Mouse (Mus musculus): ENCODE data around the gene Xkr7. TPM values are rescaled to one million over a fixed set of nuclear protein-coding genes. Genes with fewer than 3 reads are reported as not detected.

The Xkr7 gene
- polyA plus RNA-seq, 1 experiment from 2014 or later = 0.73 TPM

DNA sequence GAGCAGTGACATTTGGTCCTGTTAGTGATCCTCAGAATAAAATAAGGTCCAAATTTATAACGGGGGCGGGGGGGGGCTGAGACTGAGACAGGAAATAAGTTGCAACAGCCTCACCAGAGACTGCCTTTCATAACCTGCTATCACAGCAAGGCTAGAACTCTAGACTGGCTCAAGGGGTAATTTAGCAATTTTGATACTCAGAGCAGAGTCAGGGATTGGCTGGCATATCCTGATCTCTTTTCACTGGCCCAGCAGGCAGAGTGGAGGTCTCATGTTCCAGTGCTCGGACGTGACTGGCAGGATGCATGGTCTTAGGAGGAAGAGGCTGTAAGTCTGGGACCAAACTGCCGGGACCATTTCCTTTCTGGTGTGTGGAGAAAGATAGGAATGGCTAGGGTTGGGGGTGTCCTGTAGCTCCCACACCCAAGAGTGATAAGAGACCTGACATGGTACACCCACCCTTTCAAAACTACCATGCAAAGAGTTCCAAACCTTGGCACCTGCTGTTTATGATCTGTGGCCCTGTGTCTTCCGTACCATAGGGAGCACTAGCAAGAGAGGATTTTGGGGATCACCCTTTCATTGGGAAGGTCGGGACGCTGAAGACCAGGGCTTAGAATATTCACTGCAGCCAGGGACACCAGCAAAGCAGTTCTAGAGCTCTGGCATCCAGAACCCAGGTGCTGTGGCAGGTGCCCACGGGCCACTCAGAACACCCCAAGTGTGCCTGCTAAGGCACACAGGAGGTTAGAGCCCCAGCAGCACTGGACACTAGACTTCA lies 32.7 kb downstream of the Xkr7 start:
- 74% methylated on average over 9 of the region's 9 CpGs for WGBS
- no peak overlapping the region for H3K27ac ChIP-seq
- H3K4me3 ChIP-seq = no peak overlapping the region
- no peaks in the 10 kb centered on the region for H3K36me3 ChIP-seq
- H3K27me3 ChIP-seq (ENCODE audit: insufficient read depth, poor library complexity, severe bottlenecking) = peaks cover 35% of the 10 kb centered on the region
- peaks cover 2% of the 10 kb centered on the region; the same call in 1 of the 2 replicates for H3K4me1 ChIP-seq (replicated peaks)
- no peaks in the 10 kb centered on the region for H3K9me3 ChIP-seq
- DNase-seq (ENCODE audit: low spot score) = no peak

DNA sequence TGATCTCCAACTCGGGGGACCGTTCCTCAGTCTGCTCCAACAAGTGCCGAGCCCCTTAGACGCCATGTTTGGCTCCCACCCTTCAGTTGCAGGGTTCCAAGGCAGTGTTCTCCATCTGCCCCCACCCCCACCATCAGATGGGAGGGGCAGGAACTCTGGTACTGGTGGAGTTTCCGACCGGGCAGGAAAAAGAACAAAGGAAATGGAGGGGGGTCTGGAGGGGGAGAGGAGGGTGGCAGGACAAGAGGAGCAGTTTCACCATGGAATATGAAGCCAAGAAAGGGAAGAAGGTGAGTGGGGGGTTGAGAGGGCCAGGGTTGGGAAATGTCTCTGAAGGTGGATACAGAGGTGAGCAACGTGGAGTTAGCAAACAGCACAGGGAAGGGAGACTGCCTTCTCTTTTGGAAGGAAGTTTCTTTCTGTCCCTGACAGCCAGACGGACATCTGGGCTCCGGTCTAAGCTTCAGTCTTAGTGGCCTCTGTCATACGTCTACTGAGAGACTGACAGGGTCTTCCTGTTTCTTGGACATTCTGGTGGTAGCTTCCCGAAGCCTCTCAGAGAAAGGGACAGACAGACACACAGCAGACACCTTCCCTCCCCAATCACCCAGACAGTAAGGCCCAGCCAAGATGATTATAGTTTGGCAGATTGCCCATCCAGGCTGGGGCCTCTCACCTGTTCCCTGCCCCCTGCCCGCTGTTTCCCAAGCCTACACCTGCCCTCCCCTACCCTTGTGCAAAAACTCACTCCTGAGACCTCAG lies 34.3 kb downstream of the Xkr7 start, which contains the start of gene Ccm2l:
TSS of gene Ccm2l (plus strand) at position 209 of the 762 bp plus-strand sequence.
- DNase-seq (ENCODE audit: low spot score) = no peak
- H3K9me3 ChIP-seq = no peaks in the 10 kb centered on the region
- no peak within 1 kb of the TSS for H3K27ac ChIP-seq
- H3K4me3 ChIP-seq = no peak within 1 kb of the TSS
- peaks cover 2% of the 10 kb centered on the region; the same call in 1 of the 2 replicates for H3K4me1 ChIP-seq (replicated peaks)
- WGBS = 56% methylated on average over 12 of the region's 12 CpGs
- no peaks in the 10 kb centered on the region for H3K36me3 ChIP-seq
- peaks cover 50% of the 10 kb centered on the region for H3K27me3 ChIP-seq (ENCODE audit: insufficient read depth, poor library complexity, severe bottlenecking)

DNA sequence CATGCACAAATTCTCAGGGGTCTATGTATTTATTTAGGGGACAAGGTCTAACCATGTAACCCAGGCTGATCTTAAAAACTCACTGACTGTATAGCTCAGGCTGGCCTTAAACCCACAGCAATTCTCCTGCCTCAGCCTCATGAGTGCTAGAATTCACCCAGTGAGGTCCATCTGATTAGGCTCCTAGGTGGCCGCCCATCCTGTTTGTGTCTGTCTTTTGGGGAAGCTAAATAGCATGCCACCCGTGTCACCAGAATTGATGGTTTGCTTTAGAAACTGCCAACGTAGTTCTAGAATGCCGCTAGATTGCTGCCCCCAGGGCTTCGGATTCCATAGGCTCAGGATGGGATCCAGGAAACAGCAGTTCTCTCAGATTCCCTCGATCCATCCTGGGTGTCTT lies 35.3 kb downstream of the Xkr7 start:
- Histone ChIP-seq H3K36me3 (no peaks in the 10 kb centered on the region), H3K9me3 (no peaks in the 10 kb centered on the region), H3K4me3 (no peak overlapping the region), H3K27ac (no peak overlapping the region), H3K27me3 (ENCODE audit: insufficient read depth, poor library complexity, severe bottlenecking) (peaks cover 61% of the 10 kb centered on the region), H3K4me1 (replicated peaks) (peaks cover 9% of the 10 kb centered on the region)
- DNase-seq (ENCODE audit: low spot score) = no peak
- WGBS = 51% methylated on average over 6 of the region's 6 CpGs

DNA sequence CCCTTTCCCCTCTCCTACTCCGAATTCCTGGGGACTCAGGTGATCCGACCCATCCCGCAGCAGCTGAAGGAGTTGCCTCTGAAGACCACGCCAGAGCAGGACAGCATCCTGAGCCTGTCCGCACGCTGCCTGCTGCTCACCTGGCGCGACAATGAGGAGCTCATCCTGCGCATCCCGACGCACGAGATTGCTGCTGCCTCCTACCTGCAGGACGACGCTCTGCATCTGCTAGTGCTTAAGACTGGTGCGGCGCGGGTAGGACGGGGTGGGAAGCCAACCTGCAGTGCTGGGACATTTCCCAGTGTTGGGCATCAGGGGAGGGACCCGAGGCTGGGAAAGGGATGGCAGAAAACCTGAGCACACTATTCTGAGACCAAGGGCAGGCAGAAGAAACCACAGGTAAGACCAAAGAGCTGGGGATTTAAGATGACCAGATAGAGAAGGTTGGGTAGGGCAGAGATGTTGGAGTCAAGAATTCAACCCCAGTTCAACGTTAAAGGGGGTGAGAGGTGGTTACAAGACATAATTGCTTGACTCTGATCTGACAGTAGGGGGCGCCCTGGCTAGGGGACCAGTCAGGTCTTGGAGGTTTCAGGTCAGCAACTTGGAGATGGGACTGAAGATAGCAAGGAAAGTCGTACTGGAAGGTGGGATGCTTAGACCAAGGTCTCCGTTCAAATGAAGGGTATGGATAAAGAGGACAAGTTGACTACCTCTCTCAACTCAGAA lies 39.3 kb downstream of the Xkr7 start:
- Histone ChIP-seq H3K27ac (no peak overlapping the region), H3K27me3 (ENCODE audit: insufficient read depth, poor library complexity, severe bottlenecking) (peaks cover 85% of the 10 kb centered on the region), H3K36me3 (no peaks in the 10 kb centered on the region), H3K9me3 (no peaks in the 10 kb centered on the region), H3K4me1 (replicated peaks) (peaks cover 14% of the 10 kb centered on the region), H3K4me3 (no peak overlapping the region)
- peak; percentile 36 for DNase-seq (ENCODE audit: low spot score)
- 9% methylated on average over 23 of the region's 23 CpGs for WGBS

DNA sequence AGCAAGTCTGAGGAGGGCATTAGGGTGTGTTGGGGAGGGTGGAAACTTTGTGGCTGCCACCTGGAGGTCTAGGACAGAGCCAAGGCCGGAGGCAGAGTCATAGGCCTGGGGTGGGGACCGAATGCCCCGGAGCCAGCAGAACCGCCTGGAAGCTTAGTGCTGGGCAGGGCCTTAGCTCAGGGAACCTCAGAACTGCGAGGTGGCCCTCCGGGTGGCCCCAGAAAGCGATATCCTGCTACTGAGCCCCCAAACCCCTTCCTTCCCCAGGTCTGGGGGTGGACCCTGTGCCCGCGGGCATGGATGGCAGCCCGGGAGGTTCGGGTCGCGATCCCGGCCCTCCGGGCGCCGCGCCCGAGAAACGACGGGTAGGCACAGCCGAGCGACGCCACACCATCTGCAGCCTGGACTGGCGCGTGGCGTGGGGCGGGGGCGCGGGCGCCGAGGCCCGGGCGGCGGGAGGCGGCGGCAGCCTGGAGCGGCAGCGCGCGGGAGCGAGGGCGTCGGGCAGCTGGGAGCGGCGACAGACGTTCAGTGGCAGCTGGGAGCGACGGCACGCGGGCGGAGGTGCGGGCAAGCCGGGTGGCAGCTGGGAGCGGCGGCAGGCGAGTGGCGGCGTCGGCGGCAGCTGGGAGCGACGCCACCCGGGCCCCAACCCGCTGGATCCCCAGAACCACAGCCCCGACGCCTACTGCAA lies 40.0 kb downstream of the Xkr7 start:
- H3K9me3 ChIP-seq = no peaks in the 10 kb centered on the region
- peaks cover 19% of the 10 kb centered on the region for H3K4me1 ChIP-seq (replicated peaks)
- H3K27me3 ChIP-seq (ENCODE audit: insufficient read depth, poor library complexity, severe bottlenecking) = peaks cover 78% of the 10 kb centered on the region
- H3K4me3 ChIP-seq = peak overlapping the region; percentile 49
- peak overlapping the region; percentile 72 for H3K27ac ChIP-seq
- H3K36me3 ChIP-seq = no peaks in the 10 kb centered on the region
- peak; percentile 44 for DNase-seq (ENCODE audit: low spot score)
- WGBS = 8% methylated on average over 67 of the region's 67 CpGs

DNA sequence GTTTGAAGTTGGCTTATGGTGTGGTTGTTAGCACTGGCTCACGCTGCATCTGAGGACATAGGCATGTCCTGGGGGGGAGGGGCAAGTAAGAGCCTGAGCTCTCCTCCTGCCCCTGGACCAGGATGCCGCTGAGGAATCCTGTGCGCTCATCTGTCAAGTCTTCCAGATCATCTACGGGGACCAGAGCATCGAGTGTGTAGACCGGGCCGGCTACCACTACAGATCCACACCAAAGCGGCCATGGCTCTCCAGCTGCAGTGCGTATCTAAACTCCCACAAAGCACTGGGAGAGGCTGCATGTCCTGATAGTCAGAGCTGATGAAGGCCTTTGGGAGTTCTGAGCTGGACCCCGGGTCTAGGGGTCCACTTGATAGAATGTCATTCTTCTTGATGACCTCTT lies 43.0 kb downstream of the Xkr7 start:
- H3K27me3 ChIP-seq (ENCODE audit: insufficient read depth, poor library complexity, severe bottlenecking) = peaks cover 52% of the 10 kb centered on the region
- peaks cover 17% of the 10 kb centered on the region for H3K4me1 ChIP-seq (replicated peaks)
- H3K4me3 ChIP-seq = no peak overlapping the region
- no peak overlapping the region for H3K27ac ChIP-seq
- no peaks in the 10 kb centered on the region for H3K36me3 ChIP-seq
- no peaks in the 10 kb centered on the region for H3K9me3 ChIP-seq
- no peak for DNase-seq (ENCODE audit: low spot score)
- 88% methylated on average over 10 of the region's 10 CpGs for WGBS

DNA sequence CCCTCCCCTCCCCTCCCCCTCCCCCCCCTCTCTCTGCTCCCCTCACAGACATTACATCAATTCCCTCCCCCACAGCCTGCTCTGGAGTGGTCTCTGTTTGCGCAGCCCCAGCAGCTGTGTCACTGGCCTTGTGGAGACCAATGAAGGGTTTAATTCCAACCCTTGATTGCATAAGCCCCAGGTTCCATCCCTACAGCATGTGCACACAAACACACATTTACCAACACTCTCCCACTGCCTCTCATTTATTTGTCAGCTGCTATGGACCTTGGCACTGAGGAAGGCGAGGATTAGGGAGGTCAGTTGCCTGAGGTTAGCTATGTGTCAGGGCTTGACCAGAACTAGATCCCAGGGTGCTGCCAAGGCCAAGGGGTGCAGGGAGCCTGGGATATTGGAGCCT lies 44.3 kb downstream of the Xkr7 start:
- 69% methylated on average over 2 of the region's 2 CpGs for WGBS

DNA sequence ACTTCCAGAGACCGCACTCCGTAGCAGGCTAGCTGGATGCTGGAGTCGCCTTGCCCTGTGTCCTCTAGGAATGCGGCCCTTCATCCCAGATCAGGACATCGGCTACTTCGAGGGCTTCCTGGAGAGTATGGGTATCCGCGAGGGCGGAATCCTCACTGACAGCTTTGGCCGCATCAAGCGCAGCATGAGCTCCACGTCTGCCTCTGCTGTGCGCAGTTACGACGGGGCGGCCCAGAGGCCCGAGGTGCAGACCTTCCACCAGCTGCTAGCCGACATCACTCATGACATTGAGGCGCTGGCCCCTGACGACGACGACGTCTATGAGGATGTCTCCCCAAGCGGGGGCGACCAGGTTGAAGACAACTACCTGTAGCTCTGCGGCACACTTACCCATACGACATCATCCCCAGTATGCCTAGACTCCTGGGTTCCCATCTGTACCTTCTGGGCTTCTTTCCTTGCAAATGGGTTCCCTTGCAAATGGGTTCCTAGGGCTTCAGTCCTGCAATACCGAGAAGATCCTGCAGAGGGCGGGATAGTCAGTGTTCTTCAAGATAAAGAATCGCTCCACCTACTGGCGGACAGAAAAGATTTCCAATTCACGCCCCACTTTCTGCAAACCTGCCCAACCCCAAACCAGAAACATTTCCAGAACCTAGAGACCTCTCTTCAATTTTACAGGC lies 49.3 kb downstream of the Xkr7 start:
- Histone ChIP-seq H3K4me3 (no peak overlapping the region), H3K9me3 (no peaks in the 10 kb centered on the region), H3K27me3 (ENCODE audit: insufficient read depth, poor library complexity, severe bottlenecking) (no peaks in the 10 kb centered on the region; the same call in 1 of the 2 replicates), H3K4me1 (replicated peaks) (peaks cover 4% of the 10 kb centered on the region), H3K36me3 (no peaks in the 10 kb centered on the region), H3K27ac (no peak overlapping the region)
- WGBS = 34% methylated on average over 32 of the region's 32 CpGs
- peak; percentile 87 for DNase-seq (ENCODE audit: low spot score)

More for the DNA sequence above, 44.3 kb downstream of the Xkr7 start:
- Histone ChIP-seq H3K4me1 (replicated peaks) (peaks cover 17% of the 10 kb centered on the region), H3K36me3 (no peaks in the 10 kb centered on the region), H3K27me3 (ENCODE audit: insufficient read depth, poor library complexity, severe bottlenecking) (peaks cover 39% of the 10 kb centered on the region), H3K27ac (0 out of 2 replicates have a peak overlapping the region, but pooled peaks have one; percentile 40), H3K9me3 (no peaks in the 10 kb centered on the region), H3K4me3 (no peak overlapping the region)
- no peak for DNase-seq (ENCODE audit: low spot score)

DNA sequence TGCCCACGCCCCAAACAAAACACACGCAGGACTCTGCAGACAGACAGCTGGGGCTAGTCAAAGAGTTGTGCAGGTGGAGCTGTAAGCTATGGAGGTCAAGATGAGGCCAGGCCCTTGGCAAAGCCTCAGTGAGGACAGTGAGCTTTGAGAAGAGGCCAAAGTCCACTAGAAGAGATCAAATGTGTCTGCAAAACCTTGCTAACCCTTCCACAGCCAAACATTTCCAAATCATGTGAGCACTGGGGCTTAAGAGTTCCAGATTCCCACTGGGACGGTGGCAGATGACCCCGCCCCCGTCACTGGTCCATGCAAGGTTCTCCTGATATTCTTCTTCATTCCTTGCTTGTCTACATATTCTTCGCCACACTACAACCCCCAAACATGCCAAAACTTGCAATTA lies 50.2 kb downstream of the Xkr7 start:
- Histone ChIP-seq H3K36me3 (no peaks in the 10 kb centered on the region), H3K27ac (no peak overlapping the region), H3K9me3 (no peaks in the 10 kb centered on the region), H3K4me3 (no peak overlapping the region), H3K27me3 (ENCODE audit: insufficient read depth, poor library complexity, severe bottlenecking) (no peaks in the 10 kb centered on the region; the same call in 1 of the 2 replicates), H3K4me1 (replicated peaks) (no peaks in the 10 kb centered on the region)
- DNase-seq (ENCODE audit: low spot score) = no peak
- 83% methylated on average over 6 of the region's 6 CpGs for WGBS

DNA sequence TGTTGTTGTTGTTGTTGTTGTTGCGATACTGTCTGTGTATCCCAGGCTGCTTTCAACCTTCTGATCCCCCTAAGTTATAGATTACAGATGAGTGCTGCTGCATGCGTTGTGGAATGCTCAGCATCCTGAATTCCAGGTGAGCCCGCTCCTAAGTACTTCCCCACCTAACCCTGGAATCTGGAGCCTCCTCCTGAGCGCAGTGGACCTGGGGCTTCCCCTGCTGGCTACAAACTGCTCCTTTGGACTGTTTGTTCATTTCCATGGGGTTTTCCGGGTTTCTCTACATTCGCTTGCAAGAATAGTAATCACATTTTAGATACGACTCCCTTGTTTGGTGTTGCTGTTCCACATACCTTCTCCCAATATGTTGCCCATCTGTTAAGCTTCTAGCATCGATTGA lies 51.6 kb downstream of the Xkr7 start:
- Histone ChIP-seq H3K4me1 (replicated peaks) (no peaks in the 10 kb centered on the region), H3K27me3 (ENCODE audit: insufficient read depth, poor library complexity, severe bottlenecking) (no peaks in the 10 kb centered on the region; the same call in 1 of the 2 replicates), H3K4me3 (no peak overlapping the region), H3K9me3 (no peaks in the 10 kb centered on the region), H3K27ac (no peak overlapping the region), H3K36me3 (no peaks in the 10 kb centered on the region)
- 88% methylated on average over 8 of the region's 8 CpGs for WGBS
- no peak for DNase-seq (ENCODE audit: low spot score)

DNA sequence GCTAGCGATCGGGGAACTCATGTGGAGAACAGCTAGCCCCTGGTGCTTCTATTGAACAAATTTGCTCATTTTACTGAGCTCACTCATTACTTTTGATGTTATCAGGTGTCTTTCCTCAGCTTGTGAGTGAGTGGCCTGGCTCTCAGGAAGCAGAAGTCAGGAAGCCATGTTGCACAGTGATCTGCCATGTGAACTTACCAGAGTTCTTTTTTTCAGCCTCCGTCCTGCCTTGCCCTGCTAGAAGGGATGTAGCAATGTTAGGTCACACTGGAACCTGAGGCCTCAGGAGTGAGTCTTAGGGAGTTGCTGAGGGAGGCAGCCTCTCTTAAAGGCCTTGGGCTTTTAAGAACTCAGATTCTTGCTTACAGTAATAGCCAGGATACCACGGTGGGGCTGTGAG lies 52.2 kb downstream of the Xkr7 start:
- Histone ChIP-seq H3K4me1 (replicated peaks) (no peaks in the 10 kb centered on the region), H3K27me3 (ENCODE audit: insufficient read depth, poor library complexity, severe bottlenecking) (no peaks in the 10 kb centered on the region), H3K27ac (no peak overlapping the region), H3K4me3 (no peak overlapping the region), H3K9me3 (no peaks in the 10 kb centered on the region), H3K36me3 (no peaks in the 10 kb centered on the region)
- DNase-seq (ENCODE audit: low spot score) = no peak
- 84% methylated on average over 4 of the region's 4 CpGs for WGBS

All from hindbrain, embryonic 10.5 days (tissue).